Mouse (Mus musculus) induced T-regulatory cell, adult 2 months (primary cell): Measurements from ENCODE around the gene Copz2.

Experiments
- DNase-seq: peaks from one replicate; pipeline ENCODE4 v3.0.0-alpha.2; 2012; ENCODE audit warnings: low read depth

Gene Copz2

DNA sequence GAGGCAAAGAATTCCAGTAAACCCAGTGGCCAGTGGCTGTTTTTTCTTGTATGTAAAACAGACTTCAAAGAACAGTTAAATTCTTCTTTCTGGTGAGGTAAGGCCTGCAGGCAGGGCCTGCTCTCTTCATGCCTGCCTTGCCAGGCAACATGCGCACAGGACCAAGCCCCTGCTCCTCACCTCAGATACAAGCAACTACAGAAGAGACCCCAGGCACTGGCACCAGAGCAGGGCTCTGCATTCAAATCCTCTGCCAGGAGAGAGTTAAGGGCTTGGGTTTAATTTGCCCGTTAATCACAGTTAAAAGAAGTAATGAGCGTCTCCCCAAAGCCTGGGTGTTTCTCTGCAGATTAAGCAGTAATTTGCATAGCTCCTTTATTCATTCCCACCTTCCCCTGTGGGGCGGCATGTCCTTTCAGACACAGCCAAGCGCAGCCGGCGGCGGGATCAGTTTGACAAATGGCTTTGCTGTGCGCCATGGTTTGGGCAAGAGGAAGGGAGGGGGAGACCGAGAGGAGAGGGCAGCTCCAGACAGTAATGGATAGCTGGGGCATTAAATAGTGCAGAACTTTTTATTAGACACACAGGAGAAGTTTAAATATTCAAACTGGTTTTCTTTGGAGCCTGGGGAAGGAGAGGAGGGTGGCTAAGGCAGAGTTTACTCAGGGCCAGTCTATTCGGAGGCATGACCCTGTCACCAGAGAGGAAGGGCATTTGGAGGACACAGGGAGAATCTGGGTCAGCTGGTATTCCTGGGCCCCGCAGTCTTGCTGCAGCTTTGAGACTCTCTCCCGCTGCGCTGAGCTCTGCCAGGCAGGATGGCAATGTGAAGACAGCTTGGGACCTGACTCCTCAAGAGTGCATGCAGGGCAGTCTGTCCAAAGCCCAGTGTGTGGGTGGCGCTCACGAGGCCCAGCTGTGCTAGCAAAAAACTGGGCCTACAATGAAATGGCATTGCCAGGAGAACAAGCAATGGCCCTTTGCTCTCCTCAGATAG is 53.3 kb downstream of the Copz2 start:
- DNase-seq: no peak

DNA sequence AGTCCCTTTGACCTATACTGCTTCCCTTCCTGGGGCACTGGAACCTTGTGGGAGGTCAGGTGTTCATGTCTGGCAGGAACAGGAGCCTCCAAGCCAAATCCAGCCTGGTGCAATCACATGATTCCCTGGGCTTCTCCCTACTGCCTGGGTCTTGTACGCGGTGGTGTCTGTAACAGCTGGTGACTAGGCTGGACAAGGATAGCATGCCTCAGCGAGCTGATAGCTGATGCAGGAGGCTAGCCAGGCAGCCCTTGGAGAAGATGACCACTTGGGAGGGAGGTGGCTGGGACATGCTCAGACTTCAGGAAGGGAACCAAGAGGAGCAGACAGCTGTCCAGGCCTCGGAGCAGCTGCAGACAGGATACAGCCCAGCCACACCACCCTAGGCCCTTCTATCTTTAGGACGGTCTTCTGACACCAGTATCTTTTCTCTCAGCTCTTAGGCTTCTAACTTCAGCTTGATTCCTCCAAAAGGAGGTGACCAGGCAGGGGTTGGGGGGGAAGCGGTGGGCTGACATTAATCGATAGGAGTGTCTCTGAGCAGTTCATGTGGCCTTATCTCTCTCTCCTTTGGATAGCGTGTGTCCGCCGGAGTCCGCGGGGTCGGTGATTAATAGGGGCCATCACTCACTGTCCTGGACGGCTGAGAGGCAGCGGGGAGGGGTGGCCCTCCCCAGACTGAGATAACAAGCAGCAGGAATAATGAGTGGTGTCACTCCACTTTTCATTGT is 56.9 kb downstream of the Copz2 start:
- no peak for DNase-seq

DNA sequence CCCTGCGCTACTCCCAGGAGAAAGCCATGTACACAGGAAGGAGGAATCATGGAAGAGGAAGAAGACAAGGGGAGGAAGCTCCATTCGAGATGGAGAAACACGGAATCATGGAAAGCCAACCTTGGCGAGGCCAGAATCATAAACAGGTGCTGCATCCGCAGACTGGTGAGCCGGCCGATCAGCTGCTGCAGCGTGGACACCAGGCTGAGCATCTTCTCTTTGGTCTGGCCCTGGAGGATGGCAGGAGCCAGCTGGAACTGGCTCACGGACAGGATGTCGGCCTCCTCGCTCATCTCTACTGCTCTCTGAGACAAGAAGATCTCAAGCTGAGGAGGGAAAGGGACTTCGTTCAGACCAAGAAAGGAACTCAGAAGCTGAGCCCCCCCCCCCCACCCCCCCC is 58.9 kb downstream of the Copz2 start:
- DNase-seq: no peak

DNA sequence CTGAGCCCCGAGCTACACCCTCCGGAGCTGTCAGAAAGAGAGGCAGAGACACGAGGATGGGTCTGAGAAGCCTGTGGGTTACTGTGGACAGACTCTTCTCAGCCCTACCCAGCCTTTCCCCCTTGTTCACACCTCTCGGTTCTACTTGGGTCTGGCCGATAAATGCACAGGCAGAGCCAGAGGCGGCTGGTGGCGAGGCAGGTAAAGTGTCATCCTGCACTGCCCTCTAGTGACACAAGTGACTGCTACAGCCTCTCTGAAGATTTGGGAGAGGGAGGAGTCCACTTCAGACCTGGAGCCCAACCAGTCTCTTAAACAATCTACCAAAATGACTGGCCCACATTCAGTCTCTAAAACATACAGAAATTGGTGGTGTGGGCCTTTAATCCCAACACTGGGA is 60.3 kb downstream of the Copz2 start:
- DNase-seq: peak; percentile 86
